Mouse (Mus musculus) inflammation-experienced regulatory T-cells, adult 6 months (primary cell): Measurements from ENCODE around the gene Pck1. TPM values are rescaled to one million over a fixed set of nuclear protein-coding genes. Genes with fewer than 3 reads are reported as not detected.
"Not testable (repeated sequence)": the region's sequence is repeated elsewhere in the genome, so short reads cannot be mapped to it uniquely, and the experiment has no call there.

Experiments used
- ATAC-seq: one replicate; pipeline ENCODE4 v1.8.0; 2017
- polyA plus RNA-seq, 3 experiments: library from polyadenylated mRNA; unstranded; fragments of 100-300 nt; shearing (Covaris generic); gene quantifications; one replicate each; pipeline ENCODE4 v1.2.1; 2017

Gene Pck1
- polyA plus RNA-seq = not detected

DNA sequence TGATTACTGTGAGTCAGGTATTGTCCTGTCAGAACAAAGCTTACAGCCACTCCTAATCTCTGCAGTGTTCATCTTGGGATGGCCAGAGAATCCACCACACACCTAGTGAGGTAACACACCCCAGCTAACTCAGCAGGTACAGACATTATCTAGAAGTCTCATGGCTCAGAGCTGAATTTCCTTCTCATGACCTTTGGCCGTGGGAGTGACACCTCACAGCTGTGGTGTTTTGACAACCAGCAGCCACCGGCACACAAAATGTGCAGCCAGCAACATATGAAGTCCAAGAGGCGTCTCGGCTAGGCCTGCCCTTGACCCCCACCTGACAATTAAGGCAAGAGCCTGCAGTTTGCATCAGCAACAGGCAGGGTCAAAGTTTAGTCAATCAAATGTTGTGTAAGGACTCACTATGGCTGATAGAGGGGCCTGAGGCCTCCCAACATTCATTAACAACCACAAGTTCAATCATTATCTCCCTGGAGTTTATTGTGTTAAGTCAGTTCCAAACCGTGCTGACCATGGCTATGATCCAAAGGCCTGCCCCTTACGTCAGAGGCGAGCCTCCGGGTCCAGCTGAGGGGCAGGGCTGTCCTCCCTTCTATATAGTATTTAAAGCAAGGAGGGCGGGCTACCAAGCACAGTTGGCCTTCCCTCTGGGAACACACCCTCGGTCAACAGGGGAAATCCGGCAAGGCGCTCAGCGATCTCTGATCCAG is at the start of gene Pck1:
Gene Pck1 (plus strand): TSS at position 613 of the 716 bp plus-strand sequence.
- ATAC-seq = no peak

DNA sequence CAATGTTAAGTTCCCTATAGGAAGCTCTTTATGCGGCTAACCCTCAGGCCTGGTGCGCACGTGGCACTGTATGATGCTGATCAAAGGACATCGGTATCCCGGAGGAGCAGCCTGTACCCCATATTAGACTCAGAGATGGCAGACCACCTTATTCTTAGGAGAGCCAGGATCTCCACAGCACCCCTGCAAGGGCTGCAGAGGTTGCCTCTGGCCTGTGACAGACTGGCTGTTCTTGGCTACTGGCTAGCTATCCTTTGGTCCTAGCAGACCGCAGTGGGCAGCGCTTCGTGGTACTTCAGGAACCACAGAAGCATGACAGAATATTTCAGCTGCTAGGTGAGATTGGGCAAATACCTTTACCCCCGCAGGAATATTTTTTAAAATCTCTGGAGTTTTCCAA is 46.4 kb upstream of the Pck1 start:
- no peak for ATAC-seq

DNA sequence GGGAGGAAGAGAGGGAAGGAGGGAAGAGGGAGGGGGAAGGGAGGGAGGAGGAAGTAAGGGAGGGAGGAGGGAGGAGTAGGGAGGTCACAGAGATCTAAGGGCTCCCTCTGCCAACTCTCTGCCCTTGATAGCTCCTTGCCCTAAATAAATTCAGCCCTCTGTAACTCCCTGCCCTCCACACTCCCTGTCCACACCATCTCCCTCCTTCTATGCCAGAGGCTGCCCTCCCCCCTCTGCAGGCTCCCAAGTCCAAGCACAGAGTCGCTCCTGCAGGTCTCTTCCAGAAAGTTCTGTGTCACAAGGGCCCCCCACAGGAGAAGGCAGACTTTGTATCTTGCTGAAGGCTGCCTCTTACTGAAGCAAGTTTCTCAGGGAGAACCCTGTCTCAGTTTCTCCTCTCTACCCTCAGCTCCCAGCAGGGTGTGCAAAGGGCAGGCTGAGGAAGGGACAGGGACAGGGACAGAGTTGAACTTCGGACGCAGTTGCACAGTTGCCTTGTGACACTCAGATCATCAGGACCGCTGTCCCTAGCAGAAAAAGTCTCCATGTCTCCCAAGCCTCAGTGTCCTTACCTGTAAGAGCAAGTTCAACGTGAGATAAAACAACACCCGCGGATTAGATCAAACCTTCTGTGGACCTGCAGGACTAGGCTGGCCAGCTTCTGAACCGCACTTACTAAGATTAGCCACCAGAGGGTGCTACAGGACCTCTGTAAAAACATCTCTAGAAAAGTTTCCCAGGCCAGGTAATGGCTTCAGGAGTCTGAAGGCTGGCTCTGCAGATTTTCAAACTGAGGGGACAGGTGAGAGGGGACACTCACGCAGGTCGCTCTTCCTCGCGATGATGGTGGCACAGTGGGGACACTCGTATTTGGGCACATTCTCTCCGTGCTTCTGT is 45.7 kb upstream of the Pck1 start:
- peak; percentile 70 for ATAC-seq

DNA sequence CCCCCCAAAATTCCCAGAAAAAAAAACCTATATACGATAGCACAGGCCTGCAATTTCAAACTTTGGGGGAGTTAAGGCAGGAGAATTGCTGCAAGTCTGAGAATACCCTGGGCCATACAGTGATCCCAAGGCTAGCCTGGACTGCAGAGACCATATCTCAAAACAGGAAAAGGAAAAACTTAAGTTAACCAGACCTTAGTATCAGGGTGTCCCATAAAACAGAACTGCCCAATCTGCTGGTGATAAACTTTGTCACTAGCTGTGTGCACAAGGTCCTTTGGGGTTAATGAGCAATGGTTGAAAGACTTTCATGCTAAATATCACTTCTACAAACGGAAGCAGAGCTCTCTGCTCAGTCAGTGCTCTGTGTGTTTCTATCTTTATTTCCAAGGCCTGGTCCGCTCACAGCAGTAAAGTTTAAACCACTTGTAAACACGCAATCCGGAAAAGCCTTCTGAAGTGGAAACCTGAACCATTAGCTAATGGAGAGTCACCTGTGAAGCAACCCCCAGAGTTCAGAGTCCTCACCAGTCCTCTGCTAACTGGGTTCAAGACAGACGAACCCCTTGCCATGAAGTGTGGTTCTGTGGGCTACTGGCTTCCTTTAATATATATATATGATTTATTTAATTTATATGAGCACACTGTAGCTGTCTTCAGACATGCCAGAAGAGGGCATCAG is 44.2 kb upstream of the Pck1 start:
- ATAC-seq = no peak

DNA sequence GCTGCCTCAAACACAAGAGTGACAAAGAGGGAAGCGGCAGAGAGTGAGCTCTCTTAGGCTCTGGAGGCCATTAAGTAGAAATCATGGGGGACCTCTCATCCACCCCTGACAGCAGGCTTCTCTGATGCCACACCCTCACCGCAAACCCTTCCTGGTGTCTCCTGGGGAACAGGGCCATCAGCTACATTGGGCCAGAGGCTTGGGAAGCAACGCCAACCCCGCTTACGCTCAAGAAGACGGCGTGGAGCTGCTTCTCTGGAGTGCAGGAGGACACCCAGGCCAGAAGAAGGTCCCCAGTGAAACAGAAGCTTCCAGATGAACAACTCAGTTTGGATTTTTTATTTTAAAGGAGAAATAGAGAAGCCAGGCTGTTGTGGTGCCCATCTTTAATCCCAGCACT is 43.3 kb upstream of the Pck1 start:
- ATAC-seq = no peak

DNA sequence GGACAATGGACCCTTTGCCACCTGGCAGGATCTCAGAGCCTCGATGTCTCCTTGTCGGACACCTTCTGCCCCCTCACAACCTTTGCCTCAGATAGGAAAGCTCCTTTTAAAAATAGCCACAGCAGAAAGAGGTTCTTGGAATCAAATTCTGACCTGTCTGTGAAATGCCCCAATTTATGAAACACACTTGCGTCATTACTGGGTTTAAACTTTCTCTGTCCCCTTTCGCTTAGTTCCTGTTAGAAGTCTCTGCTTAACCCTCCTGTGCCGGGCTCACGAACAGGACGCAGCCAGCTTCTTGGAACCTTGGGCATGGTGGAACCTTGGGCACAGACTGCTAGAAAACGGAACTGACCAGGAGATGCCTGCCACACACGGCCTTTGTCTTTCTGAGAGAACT is 42.3 kb upstream of the Pck1 start:
- ATAC-seq = no peak

DNA sequence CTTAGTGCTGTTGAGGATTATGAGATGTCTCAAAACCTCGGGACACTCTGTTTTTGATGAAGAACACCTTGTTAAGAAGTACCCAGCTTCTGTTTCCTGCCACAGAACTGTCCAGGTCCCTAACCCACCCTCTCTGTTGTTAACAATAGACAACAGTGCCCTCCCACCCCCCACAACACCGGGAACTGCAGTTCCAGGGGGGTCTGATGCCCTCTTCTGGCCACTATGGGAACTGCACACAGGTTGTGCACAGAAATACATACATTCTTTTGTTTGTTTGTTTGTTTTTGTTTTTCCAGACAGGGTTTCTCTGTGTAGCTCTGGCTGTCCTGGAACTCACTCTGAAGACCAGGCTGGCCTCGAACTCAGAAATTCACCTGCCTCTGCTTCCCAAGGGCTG is 39.1 kb upstream of the Pck1 start:
- not testable (repeated sequence) for ATAC-seq

DNA sequence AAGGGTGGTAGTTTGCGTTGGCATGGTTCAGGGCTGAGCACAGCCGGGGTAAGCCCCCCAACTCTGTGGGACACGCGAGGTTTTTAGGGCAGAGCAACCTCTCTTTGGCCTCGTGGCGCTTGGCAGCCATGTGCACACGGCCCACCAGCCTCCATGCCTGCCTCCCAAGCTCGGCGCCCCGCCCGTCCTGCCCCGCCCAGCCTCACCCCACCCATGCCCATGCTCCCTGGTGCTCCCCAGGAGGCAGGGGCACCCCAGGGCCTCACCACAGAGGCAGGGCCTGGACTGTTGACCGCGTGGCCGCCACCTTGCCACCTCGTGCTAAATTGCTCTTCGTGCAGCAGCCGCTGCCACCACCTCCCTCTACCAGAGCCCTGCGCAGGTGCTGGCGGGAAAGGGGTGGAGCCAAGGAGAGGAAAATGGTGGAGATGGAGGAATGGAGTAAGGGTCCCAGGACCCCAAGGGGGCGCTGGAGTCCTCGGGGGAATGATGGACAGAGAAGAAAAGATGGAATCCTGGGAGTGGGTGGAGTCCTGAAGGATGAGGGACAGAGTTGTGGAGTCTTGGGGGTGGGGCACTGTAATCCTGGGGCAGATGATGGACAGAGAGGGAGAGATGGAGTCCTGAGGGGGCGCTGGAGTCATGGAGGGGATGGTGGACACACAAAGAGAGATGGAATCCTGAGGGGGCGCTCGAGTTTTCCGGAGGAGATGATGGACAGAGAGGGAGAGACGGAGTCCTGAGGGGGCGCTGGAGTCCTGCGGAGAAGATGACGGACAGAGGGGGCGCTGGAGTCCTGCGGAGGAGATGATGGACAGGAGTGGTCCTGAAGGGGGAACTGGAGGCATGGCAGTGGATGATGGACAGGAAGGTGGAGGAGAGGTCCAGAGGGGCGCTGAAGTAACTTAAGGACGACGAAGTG is 33.6 kb upstream of the Pck1 start, which contains the start of gene Ctcfl:
Gene Ctcfl (minus strand): TSS at position 503 of the 922 bp plus-strand sequence.
- ATAC-seq = no peak

DNA sequence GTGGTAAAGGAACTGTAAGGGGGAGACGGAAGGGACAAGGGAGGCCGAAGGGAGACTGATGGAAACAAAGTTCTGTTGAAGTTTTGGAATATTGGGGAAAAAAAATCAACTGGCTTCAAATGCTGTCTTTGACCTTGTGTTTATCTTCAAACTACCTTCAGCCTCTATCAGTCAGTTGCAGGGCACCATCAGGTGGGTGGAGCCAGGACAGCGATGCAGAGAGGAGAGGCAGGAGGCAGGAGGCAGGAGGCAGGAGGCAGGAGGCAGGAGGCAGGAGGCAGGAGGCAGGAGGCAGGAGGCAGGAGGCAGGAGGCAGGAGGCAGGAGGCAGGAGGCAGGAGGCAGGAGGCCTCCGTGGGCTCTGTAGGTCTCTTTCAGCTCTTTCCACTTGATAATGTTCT is 32.7 kb upstream of the Pck1 start:
- not testable (repeated sequence) for ATAC-seq

DNA sequence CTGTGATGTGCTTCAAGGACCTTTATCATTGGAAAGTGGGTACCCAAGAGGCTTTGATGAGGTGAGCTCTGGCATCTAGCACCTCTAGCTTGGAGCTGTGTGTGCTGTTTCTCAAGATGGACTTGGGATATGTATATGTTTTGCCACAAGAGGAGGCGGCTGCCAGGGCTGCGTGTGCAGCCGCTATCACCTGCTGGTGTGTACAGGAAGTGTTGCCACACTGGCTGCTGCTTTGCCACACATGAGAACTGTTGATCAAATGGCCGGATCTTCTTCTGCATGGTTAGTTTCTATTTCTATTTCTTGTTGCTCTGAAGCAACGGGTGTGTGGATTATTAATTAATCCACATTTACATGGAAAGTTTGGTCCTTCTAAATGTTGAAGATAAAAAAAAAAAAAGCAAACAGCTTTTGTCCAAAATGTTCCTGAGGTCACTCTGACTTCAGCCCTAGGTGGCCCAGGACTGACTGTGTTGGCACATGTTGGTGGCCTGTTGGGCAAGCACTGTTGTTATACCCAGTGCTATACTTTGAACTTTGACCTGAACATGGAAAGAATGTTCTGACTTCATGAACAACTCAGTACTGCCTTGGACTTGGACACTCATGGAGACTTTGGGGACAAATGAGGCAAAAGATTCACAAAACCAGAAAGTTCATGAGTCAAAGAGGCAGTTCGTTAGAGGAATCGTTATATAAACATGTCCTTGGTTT is 28.7 kb upstream of the Pck1 start:
- ATAC-seq = no peak

DNA sequence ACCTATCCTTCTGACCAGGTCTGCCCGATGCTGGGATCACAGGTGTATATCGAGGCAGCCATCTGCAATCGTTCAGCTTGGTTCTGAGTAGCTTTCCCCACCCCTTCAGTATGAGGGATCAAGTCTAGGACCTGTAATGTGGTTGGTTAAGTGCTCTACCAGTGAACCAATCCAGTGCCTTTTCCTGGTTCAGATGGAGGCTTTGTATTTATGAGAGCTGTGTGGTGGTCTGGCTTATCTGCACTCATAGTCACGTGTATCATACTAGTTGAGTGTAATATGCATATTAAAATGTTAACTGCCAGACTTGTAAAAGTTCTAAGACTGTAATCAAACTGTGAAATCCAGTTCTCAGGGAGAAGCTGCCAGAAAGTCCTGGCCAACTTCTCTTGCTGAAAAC is 26.5 kb upstream of the Pck1 start:
- no peak for ATAC-seq

DNA sequence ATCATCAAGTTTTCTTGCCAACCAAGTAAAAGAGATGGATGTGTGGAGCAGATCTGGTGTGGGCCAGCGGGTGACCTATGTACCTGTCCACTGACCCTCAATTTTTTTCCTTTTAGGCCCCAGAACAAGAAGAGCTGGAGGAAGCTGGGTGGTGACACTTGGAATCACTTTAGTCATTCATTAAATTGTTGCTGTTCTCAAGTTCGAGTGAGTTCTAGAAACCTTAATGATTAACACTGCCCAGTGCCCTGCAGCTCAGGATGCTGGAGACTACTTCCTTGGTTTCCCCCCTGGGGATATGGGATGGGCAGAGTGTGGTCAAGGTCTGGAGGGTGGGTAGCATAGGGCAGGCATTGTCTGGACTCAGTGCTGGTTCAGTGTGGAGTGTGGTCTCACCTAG is 23.7 kb upstream of the Pck1 start:
- no peak for ATAC-seq

DNA sequence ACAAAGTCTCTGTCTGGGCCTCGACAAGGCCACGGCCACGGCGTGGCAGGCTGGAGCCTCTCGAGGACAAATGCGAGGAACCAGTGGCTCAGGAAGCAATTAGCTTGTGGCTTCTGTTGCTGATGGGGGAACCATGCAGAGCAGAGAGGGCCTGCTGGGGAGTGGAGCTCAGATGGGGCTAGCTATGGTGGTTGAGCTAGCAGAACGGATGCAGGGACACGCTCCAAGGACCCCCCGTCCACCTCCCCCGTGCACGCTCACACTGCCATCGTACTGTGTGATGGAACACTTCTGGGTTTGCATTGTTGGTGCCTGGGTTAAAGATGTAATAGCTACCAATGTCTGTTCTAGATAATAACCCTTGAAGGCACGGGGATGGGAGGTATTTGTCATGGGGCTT is 20.6 kb upstream of the Pck1 start:
- ATAC-seq = no peak

DNA sequence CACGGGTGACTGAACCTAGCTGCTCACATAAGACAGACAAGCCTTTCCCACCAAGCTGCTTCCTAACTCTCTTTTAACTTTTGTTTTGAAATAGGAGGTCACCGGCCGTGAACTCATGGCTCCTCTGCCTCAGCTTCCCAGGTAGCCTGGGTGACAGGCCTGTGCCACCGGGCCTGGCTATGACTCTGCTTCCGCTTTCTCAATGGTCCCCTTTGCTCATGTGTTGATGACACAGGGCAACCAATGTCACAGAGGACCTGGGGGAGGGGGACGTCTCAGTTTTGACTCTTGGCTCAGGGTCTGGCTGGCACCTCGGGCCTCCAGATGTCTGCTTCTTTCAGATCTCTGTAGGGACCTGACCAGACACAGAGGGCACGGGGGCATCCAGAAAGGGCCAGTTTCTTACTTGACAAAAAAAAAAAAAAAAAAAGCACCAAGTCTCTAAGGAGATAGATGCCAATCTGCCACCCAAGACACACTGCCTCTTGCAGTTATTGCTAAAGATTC is 20.0 kb upstream of the Pck1 start:
- no peak for ATAC-seq

DNA sequence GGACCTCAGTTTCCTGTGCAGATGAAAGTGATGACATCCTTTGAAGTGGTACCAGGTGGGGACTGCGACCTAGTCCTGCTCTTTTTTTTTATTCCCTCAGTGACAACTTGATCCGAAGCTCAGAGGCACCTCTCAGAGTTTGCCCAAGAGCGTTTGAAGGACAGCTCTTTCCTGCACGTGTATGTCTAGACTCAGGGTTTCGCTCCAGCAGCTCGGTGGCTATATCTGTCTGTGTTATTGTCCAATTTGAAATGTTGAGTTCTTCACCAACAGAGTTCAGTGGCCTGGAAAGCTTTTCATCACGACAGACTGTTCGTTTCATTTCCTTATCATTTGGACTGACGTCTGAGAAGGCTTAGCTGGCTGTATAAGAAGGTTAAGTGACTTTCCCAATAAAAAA is 18.2 kb upstream of the Pck1 start:
- ATAC-seq = no peak

DNA sequence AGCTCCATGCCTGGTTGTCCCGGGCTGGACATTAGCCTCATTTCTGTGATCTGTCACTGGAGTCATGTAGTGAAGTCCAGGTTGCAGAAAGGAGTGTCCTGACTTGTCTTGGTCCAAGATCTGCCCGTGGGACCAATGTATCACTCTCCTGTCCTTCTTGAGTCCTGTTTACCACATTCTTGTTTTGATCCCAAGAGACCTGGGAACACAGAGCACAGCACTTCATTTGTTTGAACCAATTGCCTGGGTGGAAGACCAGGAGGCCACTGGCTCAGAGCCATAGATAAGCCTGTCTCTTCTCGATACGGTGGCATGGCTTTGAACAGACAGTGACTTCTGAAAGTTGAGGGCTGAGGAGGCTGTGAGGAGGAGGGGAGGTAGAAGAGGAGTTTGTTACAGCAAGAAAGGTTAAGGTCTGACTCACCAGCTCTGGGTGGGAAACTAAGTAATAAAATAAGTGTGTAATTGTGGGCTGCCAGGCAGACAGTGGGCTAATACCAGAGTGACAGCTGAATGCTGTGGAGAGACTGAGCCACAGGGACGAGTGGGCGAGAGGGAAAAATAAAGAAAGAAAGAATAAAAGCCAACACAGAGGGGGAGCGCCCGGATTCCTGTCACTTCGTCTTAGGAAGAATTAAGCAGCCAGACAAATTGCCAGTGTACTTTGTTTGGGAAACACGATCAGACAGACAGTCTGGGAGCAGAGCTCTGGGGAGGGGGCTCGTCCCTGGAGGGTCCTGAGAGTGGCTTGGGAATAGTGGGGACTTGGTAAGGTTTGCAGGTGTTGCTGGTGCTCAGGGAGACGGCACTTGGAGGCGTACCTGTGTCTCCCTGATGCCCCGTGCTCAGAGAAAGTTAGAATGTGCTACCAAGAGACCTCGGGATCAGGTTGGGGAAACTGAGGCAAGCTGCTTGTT is 14.3 kb upstream of the Pck1 start:
- ATAC-seq = no peak

DNA sequence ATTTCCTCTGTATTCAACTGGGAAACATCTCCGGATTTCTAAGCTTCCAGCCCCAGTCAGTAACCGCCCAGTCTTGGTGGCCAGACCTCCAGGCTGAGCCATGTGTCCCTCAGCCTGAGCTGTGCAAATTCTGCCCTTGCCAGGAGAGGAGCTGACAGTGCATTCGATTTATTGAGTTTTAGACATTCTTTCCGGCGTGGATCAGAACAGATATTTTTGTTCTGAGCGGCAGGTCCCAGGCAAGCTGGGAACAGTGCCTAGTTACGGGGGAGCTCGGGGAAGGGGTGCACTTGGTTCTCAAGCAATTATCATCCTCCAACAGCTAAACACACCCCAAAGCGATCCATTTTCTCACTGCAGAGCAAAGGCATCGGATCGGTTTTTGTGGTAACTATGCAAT is 9.2 kb upstream of the Pck1 start:
- no peak for ATAC-seq

DNA sequence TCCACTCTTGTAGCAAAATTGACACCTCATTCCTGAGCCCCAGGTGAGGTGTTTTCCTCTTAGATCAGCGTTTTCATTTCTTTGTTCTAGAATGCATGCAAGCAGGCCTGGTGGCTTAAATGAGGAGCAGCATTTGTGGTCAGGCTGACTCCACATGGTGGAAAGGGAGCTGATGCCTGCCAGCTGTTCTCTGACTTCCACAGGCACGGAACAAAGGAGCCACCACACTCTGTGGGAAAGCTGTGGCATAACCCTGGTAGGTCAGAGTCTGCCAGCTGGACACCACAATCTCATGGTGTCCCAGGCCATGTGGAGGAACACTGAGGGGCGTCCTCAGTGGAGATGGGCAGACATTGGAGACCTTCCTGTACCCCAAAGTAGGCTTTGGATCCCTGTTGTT is 7.0 kb upstream of the Pck1 start:
- no peak for ATAC-seq

DNA sequence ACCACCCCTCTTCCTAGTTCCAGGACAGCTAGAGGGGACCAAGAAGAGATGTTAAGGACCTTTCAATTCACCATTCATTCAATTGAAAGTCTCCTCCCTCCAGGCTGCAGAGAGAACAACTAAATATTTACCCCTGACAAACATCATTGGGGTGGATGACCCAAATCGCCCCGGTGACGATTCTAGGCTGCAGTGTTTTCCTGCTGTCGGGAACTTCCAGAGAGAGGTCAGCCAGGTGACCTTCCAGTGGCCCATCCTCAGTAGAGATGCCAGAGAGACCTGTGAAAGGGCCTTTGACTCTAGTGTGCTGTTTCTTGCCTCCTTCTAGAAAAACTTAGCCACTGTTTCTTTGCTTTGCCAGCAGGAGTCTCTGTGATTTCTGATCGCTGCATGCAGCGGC is 6.1 kb upstream of the Pck1 start:
- ATAC-seq = no peak

DNA sequence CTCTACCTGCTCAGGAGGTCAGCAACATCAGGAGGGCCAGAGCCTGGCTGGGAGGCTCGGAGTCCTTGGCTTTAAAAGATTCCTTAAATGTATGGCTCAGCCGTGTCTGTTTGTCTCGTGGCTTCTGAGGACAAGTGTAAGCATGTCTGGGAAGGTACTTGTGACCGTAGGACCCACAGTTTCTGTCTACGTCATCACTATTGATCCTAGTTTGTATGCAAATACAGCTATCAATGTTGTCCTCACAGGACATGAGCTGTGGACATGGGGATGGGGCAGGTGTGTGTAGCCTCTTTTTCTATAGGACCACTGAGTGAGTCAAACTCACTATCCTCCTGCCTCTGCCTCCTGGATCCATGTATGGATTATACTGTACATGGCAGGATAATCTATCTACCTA is 4.8 kb upstream of the Pck1 start:
- ATAC-seq = no peak
